Mouse (Mus musculus): ENCODE measurements around the gene Tom1l1. TPM values are rescaled to one million over a fixed set of nuclear protein-coding genes. Genes with fewer than 3 reads are reported as not detected.

Tom1l1 gene
- total and polyA plus RNA-seq, 3 experiments = 25.4 to 41.3 TPM; not detected in 1

DNA sequence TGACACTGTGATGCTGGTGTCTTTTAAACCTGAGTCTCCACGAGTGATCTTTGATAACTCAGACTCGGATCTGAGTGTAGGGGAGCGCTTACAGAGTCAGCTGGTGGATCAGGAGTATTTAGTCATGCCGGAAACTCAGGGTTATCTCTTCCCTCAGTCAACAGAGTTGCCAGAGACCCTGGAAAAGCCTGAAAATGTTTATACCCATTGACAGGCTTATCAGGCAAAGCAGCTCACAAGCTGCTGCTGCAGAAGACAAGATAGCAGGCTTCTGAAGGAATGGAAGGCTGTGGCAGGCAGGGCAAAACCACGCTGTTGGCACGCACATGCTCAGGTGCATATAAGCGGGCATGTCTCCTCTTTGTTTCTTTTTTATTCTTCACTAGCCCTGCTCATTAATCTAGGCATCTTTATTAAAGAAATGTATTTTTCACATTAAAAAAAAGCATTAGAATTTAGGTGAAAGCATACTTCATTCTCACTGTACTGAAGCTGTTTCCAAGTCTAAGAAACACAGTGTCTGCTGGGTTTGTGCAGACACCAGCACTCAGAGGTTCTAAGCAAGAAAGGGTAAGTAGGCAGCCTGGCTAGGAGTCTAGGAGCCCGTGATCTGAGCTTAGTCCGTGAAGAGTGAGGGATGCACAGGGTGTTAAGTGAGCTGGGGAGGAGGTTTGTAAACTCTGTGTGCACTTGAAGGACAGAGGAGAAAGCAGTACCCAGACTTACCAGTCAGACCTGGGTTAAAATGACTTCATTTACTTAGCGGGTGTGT lies 39.4 kb upstream of the Tom1l1 start (continued):
- TF ChIP-seq POLR2AphosphoS5 (IDR thresholded peaks at IDR 0.05; ENCODE audit: borderline replicate concordance, low read depth, low read length) (no peak), E2F4 (IDR thresholded peaks at IDR 0.05; ENCODE audit: borderline replicate concordance, low read depth, low read length) (no peak), RAD21 (IDR thresholded peaks at IDR 0.05; ENCODE audit: low read depth, low read length) (no peak), SMC3 (IDR thresholded peaks at IDR 0.05; ENCODE audit: low read depth, low read length) (peak; percentile 2; the same call in 1 of the 2 replicates), RCOR1 (IDR thresholded peaks at IDR 0.05; ENCODE audit: low read depth, low read length) (peak; percentile 76), NRF1 (IDR thresholded peaks at IDR 0.05; ENCODE audit: insufficient read depth, low read depth, low read length, poor library complexity, severe bottlenecking) (peak; percentile 72), MAZ (IDR thresholded peaks at IDR 0.05; ENCODE audit: low read depth, low read length) (no peak), GATA1 (IDR thresholded peaks at IDR 0.05; ENCODE audit: low read depth, low read length) (peak; percentile 97), KAT2A (conservative IDR thresholded peaks at IDR 0.05; ENCODE audit: low read depth, low read length) (0 out of 2 replicates have a peak, but pooled peaks have one; percentile 30), MAFK (IDR thresholded peaks at IDR 0.05; ENCODE audit: borderline replicate concordance, low read depth, low read length) (peak; percentile 77; the same call in 1 of the 2 replicates), ZMIZ1 (IDR thresholded peaks at IDR 0.05; ENCODE audit: low read depth, low read length) (no peak)

DNA sequence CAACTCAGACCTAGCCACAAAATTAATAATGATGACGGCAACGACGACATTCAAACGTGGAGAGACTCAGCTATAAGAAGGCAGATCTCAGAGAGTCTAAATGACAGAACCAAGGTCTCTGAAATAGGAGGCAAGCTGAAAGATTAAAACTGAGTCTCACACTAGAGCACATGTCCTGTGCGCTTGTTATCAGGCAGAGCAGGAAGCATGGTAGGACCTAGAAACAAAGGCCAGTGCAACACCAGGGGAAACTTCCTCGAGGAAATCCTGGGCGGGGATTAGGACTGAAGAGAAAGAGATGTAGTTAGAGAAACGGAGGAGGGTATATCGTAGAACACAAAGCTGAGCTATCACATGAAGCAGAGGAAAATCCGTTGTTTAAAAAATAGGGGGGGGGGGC lies 38.6 kb upstream of the Tom1l1 start:
- Histone ChIP-seq H3K4me3 (ENCODE audit: control insufficient read depth in 1 of 2, insufficient read depth in 1 of 2, low read depth in 2 of 2, low read length in 2 of 2) (peak overlapping the region; percentile 18 to 40), H3K4me1 (ENCODE audit: control insufficient read depth in 1 of 2, insufficient read depth in 2 of 2, low read length in 2 of 2) (peaks cover 6 to 19% of the 10 kb centered on the region in 2 experiments), H3K9ac (ENCODE audit: control insufficient read depth, low read depth, low read length, poor library complexity, severe bottlenecking) (peak overlapping the region; percentile 10; the same call in 1 of the 2 replicates)

DNA sequence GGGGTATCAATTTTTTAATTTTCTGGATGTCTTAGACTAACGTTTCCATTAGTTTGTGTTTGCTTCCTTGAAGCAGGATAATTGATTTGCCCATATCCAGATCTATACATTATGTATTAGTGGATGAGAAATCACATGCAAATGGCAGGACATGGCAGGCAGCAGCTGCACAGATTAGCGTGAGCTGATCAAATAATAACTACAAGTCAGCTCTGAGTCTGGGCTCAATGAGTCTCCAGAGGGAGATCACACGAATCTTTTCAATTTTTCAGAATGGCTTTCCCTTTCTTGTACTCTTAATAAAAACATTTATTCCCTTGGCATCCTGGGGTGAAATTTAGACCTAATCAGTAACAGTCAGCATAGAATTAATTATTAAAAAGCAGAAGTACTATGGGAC lies 34.1 kb upstream of the Tom1l1 start:
- no peak for DNase-seq (ENCODE audit: low read depth, low spot score)
- Histone ChIP-seq H3K4me3 (ENCODE audit: control insufficient read depth in 1 of 2, insufficient read depth in 1 of 2, low read depth in 2 of 2, low read length in 2 of 2) (no peak overlapping the region), H3K27ac (ENCODE audit: control insufficient read depth, low read depth, low read length) (no peak overlapping the region), H3K4me1 (ENCODE audit: control insufficient read depth in 1 of 2, insufficient read depth in 2 of 2, low read length in 2 of 2) (peaks cover 3 to 15% of the 10 kb centered on the region in 2 experiments; a peak in 3 of 4 replicates), H3K27me3 (ENCODE audit: control insufficient read depth in 1 of 2, insufficient read depth in 2 of 2, low read length in 2 of 2) (no peaks in the 10 kb centered on the region), H3K9ac (ENCODE audit: control insufficient read depth, low read depth, low read length, poor library complexity, severe bottlenecking) (no peak overlapping the region), H3K9me3 (replicated peaks; ENCODE audit: insufficient read depth, low read length) (no peaks in the 10 kb centered on the region), H3K79me2 (ENCODE audit: control insufficient read depth, insufficient read depth, low read length, poor library complexity) (no peaks in the 10 kb centered on the region), H3K36me3 (ENCODE audit: control insufficient read depth in 1 of 2, insufficient read depth in 2 of 2, low read length in 2 of 2) (peaks cover 0 to 9% of the 10 kb centered on the region in 2 experiments; a peak in 2 of 4 replicates)
- TF ChIP-seq SMC3 (IDR thresholded peaks at IDR 0.05; ENCODE audit: low read depth, low read length) (no peak), UBTF (IDR thresholded peaks at IDR 0.05; ENCODE audit: borderline replicate concordance, insufficient read depth, low read depth, low read length) (no peak), USF1 (IDR thresholded peaks at IDR 0.05; ENCODE audit: low read depth, low read length) (no peak), USF2 (IDR thresholded peaks at IDR 0.05; ENCODE audit: borderline replicate concordance in 1 of 2, insufficient read depth in 1 of 2, low read depth in 1 of 2, low read length in 2 of 2) (no peak), GATA1 (IDR thresholded peaks at IDR 0.05; ENCODE audit: low read depth, low read length) (no peak), POLR2AphosphoS2 (IDR thresholded peaks at IDR 0.05; ENCODE audit: low read length) (no peak), MAFK (IDR thresholded peaks at IDR 0.05; ENCODE audit: borderline replicate concordance, low read depth, low read length) (no peak), ELF1 (IDR thresholded peaks at IDR 0.05; ENCODE audit: low read depth, low read length) (no peak), TAL1 (IDR thresholded peaks at IDR 0.05; ENCODE audit: low read length) (no peak), EP300 (IDR thresholded peaks at IDR 0.05; ENCODE audit: low read depth in 1 of 2, low read length in 2 of 2) (no peak), CTCF (IDR thresholded peaks at IDR 0.05 in 2 of 3, conservative IDR thresholded peaks at IDR 0.05 in 1 of 3; ENCODE audit: control insufficient read depth in 1 of 3, insufficient read depth in 1 of 3, low read depth in 2 of 3, low read length in 3 of 3, poor library complexity in 1 of 3, severe bottlenecking in 1 of 3) (no peak)

More for the DNA sequence above, 38.6 kb upstream of the Tom1l1 start:
- H3K36me3 ChIP-seq (ENCODE audit: control insufficient read depth in 1 of 2, insufficient read depth in 2 of 2, low read length in 2 of 2) = peaks cover 0 to 14% of the 10 kb centered on the region in 2 experiments; a peak in 2 of 4 replicates
- H3K9me3 ChIP-seq (replicated peaks; ENCODE audit: insufficient read depth, low read length) = no peaks in the 10 kb centered on the region
- H3K79me2 ChIP-seq (ENCODE audit: control insufficient read depth, insufficient read depth, low read length, poor library complexity) = no peaks in the 10 kb centered on the region
- peak; percentile 70 for DNase-seq (ENCODE audit: low read depth, low spot score)
- no peaks in the 10 kb centered on the region for H3K27me3 ChIP-seq (ENCODE audit: control insufficient read depth in 1 of 2, insufficient read depth in 2 of 2, low read length in 2 of 2)
- TF ChIP-seq MXI1 (IDR thresholded peaks at IDR 0.05; ENCODE audit: low read depth, low read length) (0 out of 2 replicates have a peak, but pooled peaks have one; percentile 31), GATA1 (IDR thresholded peaks at IDR 0.05; ENCODE audit: low read depth, low read length) (peak; percentile 68), USF1 (IDR thresholded peaks at IDR 0.05; ENCODE audit: low read depth, low read length) (0 out of 2 replicates have a peak, but pooled peaks have one; percentile 20), TCF12 (IDR thresholded peaks at IDR 0.05; ENCODE audit: low read depth, low read length) (0 out of 2 replicates have a peak, but pooled peaks have one; percentile 11), BHLHE40 (IDR thresholded peaks at IDR 0.05; ENCODE audit: borderline replicate concordance, low read depth, low read length) (no peak), MAX (IDR thresholded peaks at IDR 0.05; ENCODE audit: low read length) (peak; percentile 92), EP300 (IDR thresholded peaks at IDR 0.05; ENCODE audit: low read depth in 1 of 2, low read length in 2 of 2) (0 out of 4 replicates have a peak, but pooled peaks of 1 of the 2 experiments have one; percentile 37), HCFC1 (IDR thresholded peaks at IDR 0.05; ENCODE audit: low read depth, low read length) (no peak), TAL1 (IDR thresholded peaks at IDR 0.05; ENCODE audit: low read length) (peak; percentile 46), MYC (IDR thresholded peaks at IDR 0.05; ENCODE audit: low read depth, low read length) (peak; percentile 84)
- peak overlapping the region; percentile 72 for H3K27ac ChIP-seq (ENCODE audit: control insufficient read depth, low read depth, low read length)
